15 mouse cellular contexts compared by ENCODE assay signal in genomic region chr7:116995770-116996169, GRCm38 (mm10).
DNase-seq lines count a peak whose midpoint lies in the region; ATAC-seq and TF ChIP-seq lines count a peak whose summit lies in the region.
"Had no signal": no experiment of that assay in that cellular context is flagged by ENCODE, and none has a peak within 500 bp of the region (broad histone marks: within the 10 kb centered on the region; RNA-seq: fewer than 3 reads in every experiment).

No protein-coding gene starts in this region.

- H3K9me3 ChIP-seq in heart, embryonic 10.5 days: no peaks in the 10 kb centered on the region
- H3K9me3 ChIP-seq in liver, embryonic 12.5 days (replicated peaks): no peaks in the 10 kb centered on the region
- H3K9me3 ChIP-seq: embryonic facial prominence, embryonic 12.5 days; forebrain, embryonic 13.5 days; limb, embryonic 15.5 days had no signal

- H3K27me3 ChIP-seq in heart, embryonic 10.5 days (ENCODE audit: insufficient read depth, poor library complexity, severe bottlenecking): no peaks in the 10 kb centered on the region
- H3K27me3 ChIP-seq in liver, adult 2 months (ENCODE audit: control insufficient read depth, insufficient read depth, low read length): no peaks in the 10 kb centered on the region
- H3K27me3 ChIP-seq in liver, embryonic 12.5 days (replicated peaks): no peaks in the 10 kb centered on the region
- H3K27me3 ChIP-seq: embryonic facial prominence, embryonic 12.5 days; forebrain, embryonic 13.5 days; limb, embryonic 15.5 days had no signal

- H3K4me3 ChIP-seq in heart, embryonic 10.5 days: no peak overlapping the region
- H3K4me3 ChIP-seq in liver, adult 2 months (ENCODE audit: insufficient read depth, low read depth, low read length): no peak overlapping the region
- H3K4me3 ChIP-seq in liver, embryonic 12.5 days: no peak overlapping the region
- H3K4me3 ChIP-seq: embryonic facial prominence, embryonic 12.5 days; forebrain, embryonic 13.5 days; gastrocnemius, adult 2 months; limb, embryonic 15.5 days had no signal

- no peaks in the 10 kb centered on the region for H3K79me2 ChIP-seq in liver, adult 2 months (ENCODE audit: control insufficient read depth, insufficient read depth, low read length)

- H3K36me3 ChIP-seq in heart, embryonic 10.5 days: no peaks in the 10 kb centered on the region
- H3K36me3 ChIP-seq in liver, adult 2 months (ENCODE audit: control insufficient read depth, insufficient read depth, low read length): no peaks in the 10 kb centered on the region
- no peaks in the 10 kb centered on the region for H3K36me3 ChIP-seq in liver, embryonic 12.5 days
- H3K36me3 ChIP-seq: embryonic facial prominence, embryonic 12.5 days; limb, embryonic 15.5 days had no signal

- intact Hi-C loops in heart, postnatal 10 days (cut with DNase I): no loop called here

- no peak overlapping the region for H3K4me2 ChIP-seq in liver, embryonic 12.5 days
- H3K4me2 ChIP-seq: embryonic facial prominence, embryonic 12.5 days; forebrain, embryonic 13.5 days; limb, embryonic 15.5 days had no signal

- no peak for TF ChIP-seq CTCF in liver, adult 2 months (IDR thresholded peaks at IDR 0.05; ENCODE audit: low read depth, low read length)

- H3K9ac ChIP-seq in liver, adult 2 months (ENCODE audit: low read depth, low read length): no peak overlapping the region
- H3K9ac ChIP-seq in liver, embryonic 12.5 days: no peak overlapping the region
- H3K9ac ChIP-seq: embryonic facial prominence, embryonic 12.5 days; forebrain, embryonic 13.5 days; limb, embryonic 15.5 days had no signal

- H3K27ac ChIP-seq in heart, embryonic 10.5 days: no peak overlapping the region
- H3K27ac ChIP-seq in liver, adult 2 months (replicated peaks; ENCODE audit: insufficient read depth, low read depth, low read length): no peak overlapping the region
- no peak overlapping the region for H3K27ac ChIP-seq in liver, embryonic 12.5 days
- H3K27ac ChIP-seq: embryonic facial prominence, embryonic 12.5 days; forebrain, embryonic 13.5 days; gastrocnemius, adult 2 months; limb, embryonic 15.5 days had no signal

- no peak for TF ChIP-seq POLR2A in liver, adult 2 months (IDR thresholded peaks at IDR 0.05; ENCODE audit: extremely low read depth, insufficient read depth, low read length)

- WGBS in heart, embryonic 10.5 days: 89% methylated on average over 3 of the region's 3 CpGs
- WGBS in liver, adult 2 months: 92% methylated on average over 3 of the region's 3 CpGs
- WGBS in liver, embryonic 12.5 days (ENCODE audit: insufficient replicate concordance): 69% methylated on average over 3 of the region's 3 CpGs

- peak; percentile 25 for DNase-seq in heart, embryonic 10.5 days (ENCODE audit: low spot score)
- DNase-seq in heart, postnatal 10 days: no peak
- DNase-seq in liver, adult 2 months (ENCODE audit: extremely low read depth, low read depth, low spot score): peak; percentile 25
- peak; percentile 31 for DNase-seq in ES-CJ7 (ENCODE audit: low read depth, low spot score)
- peak; percentile 10 for DNase-seq in embryo, embryonic 9.5 days (ENCODE audit: extremely low spot score)
- no peak for DNase-seq in right cerebral cortex, postnatal 36 days (ENCODE audit: low spot score in 2 of 2)
- DNase-seq: cerebellum, adult 9-10 months; gastrocnemius, adult 2 months; heart, adult 18-20 months; thymus, adult 18-20 months had no signal

- ATAC-seq in liver, embryonic 12.5 days: no peak
- no peak for ATAC-seq in megakaryocyte-erythroid progenitor cell, adult 5-6 weeks (replicated peaks; ENCODE audit: low FRiP score, low TSS enrichment, poor library complexity, severe bottlenecking)
- ATAC-seq: forebrain, embryonic 13.5 days had no signal

- H3K4me1 ChIP-seq in heart, embryonic 10.5 days: no peaks in the 10 kb centered on the region
- no peaks in the 10 kb centered on the region for H3K4me1 ChIP-seq in liver, adult 2 months (ENCODE audit: control insufficient read depth, insufficient read depth, low read length)
- no peaks in the 10 kb centered on the region for H3K4me1 ChIP-seq in liver, embryonic 12.5 days
- H3K4me1 ChIP-seq: embryonic facial prominence, embryonic 12.5 days; limb, embryonic 15.5 days had no signal

Comparison
In these comparisons a context has a peak if more than half of its experiments do, and no peak if none do; other contexts are left out.
1. DNase-seq: peak in heart, embryonic 10.5 days (single experiment), liver, adult 2 months (single experiment), ES-CJ7 (single experiment) and embryo, embryonic 9.5 days (single experiment); none in heart, postnatal 10 days (0 of 2) and right cerebral cortex, postnatal 36 days (0 of 2).